Mouse (Mus musculus) midbrain, postnatal 0 days (tissue): ENCODE results near the gene Cnnm2. TPM values are rescaled to one million over a fixed set of nuclear protein-coding genes. Genes with fewer than 3 reads are reported as not detected.
A peak's percentile ranks its signal among the peaks of the same experiment; 100 is the strongest.

Source experiments
- ATAC-seq: fragments of 200-750 bp; cut with Nextera tagmentation; 2 replicates; pipeline ENCODE4 v1.8.0; 2017; ENCODE audit warnings: moderate number of reproducible peaks, mild to moderate bottlenecking, moderate TSS enrichment, moderate library complexity; ENCODE audit not compliant: low FRiP score
- DNase-seq: peaks from one replicate; pipeline ENCODE4 v3.0.0-alpha.2; 2015; ENCODE audit warnings: low spot score
- H3K27ac ChIP-seq: fragments of 300-500 bp; sonication (generic); 2 replicates; pipeline ENCODE4 v1.5.1; 2014; ENCODE audit warnings: low read depth, mild to moderate bottlenecking, low read length, mixed read lengths
- H3K27me3 ChIP-seq: fragments of 300-500 bp; sonication (generic); 2 replicates; pipeline ENCODE4 v1.6.1; 2014; ENCODE audit warnings: low read length, control low read depth, mixed read lengths; ENCODE audit not compliant: insufficient read depth
- H3K36me3 ChIP-seq: fragments of 300-500 bp; sonication (generic); 2 replicates; pipeline ENCODE4 v1.6.1; 2014; ENCODE audit warnings: low read length, control low read depth, mixed read lengths; ENCODE audit not compliant: insufficient read depth
- H3K4me1 ChIP-seq: fragments of 300-500 bp; sonication (generic); 2 replicates; pipeline ENCODE4 v1.6.1; 2014; ENCODE audit warnings: mild to moderate bottlenecking, control low read depth, antibody characterized with exemption, low read length, mixed read lengths; ENCODE audit not compliant: insufficient read depth
- H3K4me2 ChIP-seq: fragments of 300-500 bp; sonication (generic); 2 replicates; pipeline ENCODE4 v1.6.1; 2014; ENCODE audit warnings: low read depth, mild to moderate bottlenecking, low read length, mixed read lengths; ENCODE audit not compliant: poor library complexity, severe bottlenecking
- H3K4me3 ChIP-seq: fragments of 300-500 bp; sonication (generic); 2 replicates; pipeline ENCODE4 v1.5.1; 2014; ENCODE audit warnings: low read depth, mild to moderate bottlenecking, low read length, moderate library complexity
- H3K9ac ChIP-seq: fragments of 300-500 bp; sonication (generic); replicated peaks from 2 replicates; pipeline ENCODE4 v1.6.1; 2014; ENCODE audit warnings: mild to moderate bottlenecking, low read length, moderate library complexity, mixed read lengths; ENCODE audit not compliant: poor library complexity, severe bottlenecking
- H3K9me3 ChIP-seq: fragments of 300-500 bp; sonication (generic); 2 replicates; pipeline ENCODE4 v1.6.1; 2016; ENCODE audit warnings: low read length, control low read depth
- CTCF ChIP-seq: IDR thresholded peaks from 2 replicates; pipeline ENCODE4 v1.5.1; 2016; ENCODE audit warnings: antibody characterized with exemption, mild to moderate bottlenecking
- WGBS: fragments of 180-500 bp; shearing (Covaris S2); extraction: QIAGEN DNeasy Blood & Tissue Kit; methylation state at CpG from one replicate; pipeline ENCODE4 v1.1.7; 2014; 5-methylcytosine and 5-hydroxymethylcytosine counted together
- polyA plus RNA-seq: library from polyadenylated mRNA; unstranded; fragments of >200 nt; fragmentation: Nextera tagmentation; extraction: Ambion mirVana; gene quantifications from 2 replicates; pipeline ENCODE4 v1.2.1, GENCODE M21; 2015
- total RNA-seq: library from RNA; depleted of rRNA; stranded (reverse); fragments of >200 nt; gene quantifications from 2 replicates; pipeline ENCODE4 v1.2.3, GENCODE M21; 2014

Cnnm2 gene
- total and polyA plus RNA-seq, 2 experiments from 2014 or later, result 8.3 to 26.1 TPM

DNA sequence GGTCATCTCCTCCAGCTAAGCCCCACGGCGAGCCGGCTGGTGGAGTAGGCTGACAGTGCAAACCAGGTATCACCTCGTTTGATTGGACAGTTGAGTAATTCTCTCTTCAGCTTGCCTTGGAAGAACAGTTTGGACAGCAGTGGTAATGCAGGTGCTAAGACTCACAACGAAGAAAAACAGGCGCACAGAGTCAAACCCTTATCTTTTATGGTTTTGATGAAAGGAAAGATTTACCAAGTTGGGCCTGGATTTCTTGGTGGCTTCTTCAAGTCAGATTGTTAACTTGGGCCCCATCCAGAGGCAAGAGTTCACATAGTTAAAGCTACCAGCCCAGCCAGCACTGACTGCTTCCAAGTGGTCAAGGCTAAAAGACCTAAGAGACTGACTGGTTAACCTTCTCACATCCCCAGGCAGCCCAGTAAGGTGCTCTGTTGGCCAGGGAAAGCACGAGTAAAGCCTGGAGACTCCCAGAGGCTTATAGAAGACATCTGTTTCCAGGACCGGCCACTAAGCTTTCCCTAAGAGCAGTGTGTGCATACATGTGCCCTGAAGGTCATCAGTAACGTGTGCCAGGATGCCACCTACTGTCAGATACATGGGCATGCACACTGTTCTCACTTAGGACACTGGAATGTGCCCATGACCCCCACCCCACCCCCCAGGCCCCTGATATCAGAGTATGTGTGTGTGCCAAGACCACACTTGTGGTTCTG lies 96.0 kb downstream of the Cnnm2 start:
- H3K27me3 ChIP-seq, result no peaks in the 10 kb centered on the region
- WGBS, result 52% methylated on average over 9 of the region's 9 CpGs
- H3K4me1 ChIP-seq, result 0 out of 2 replicates have a peak, but pooled peaks cover 4% of the 10 kb centered on the region
- DNase-seq (peak; percentile 69), ATAC-seq (no peak)
- no peak overlapping the region for H3K4me3 ChIP-seq
- no peaks in the 10 kb centered on the region for H3K9me3 ChIP-seq
- H3K9ac ChIP-seq, result no peak overlapping the region
- no peak overlapping the region for H3K4me2 ChIP-seq
- peak; percentile 67 for TF ChIP-seq CTCF
- peaks cover 4% of the 10 kb centered on the region; the same call in 1 of the 2 replicates for H3K36me3 ChIP-seq
- no peak overlapping the region for H3K27ac ChIP-seq

DNA sequence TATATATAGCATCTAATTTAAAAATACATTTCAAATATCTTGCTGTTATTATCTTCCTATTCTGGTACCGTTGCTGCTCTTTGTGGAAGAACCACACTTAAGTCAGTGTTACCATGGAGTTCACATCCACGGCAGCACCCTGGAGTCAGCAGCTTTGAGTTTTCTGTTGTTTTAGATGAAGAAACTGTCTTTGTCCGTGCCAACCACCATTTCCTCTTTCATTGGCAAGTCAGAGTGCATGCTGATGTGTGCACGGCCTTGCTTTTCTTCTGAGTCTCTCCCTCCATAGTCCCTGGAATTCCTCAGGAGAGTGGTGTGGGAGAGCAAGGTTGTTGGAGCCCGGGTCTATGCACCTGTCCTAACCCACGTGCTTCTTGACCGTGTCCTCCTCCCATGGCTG lies 96.8 kb downstream of the Cnnm2 start:
- 76% methylated on average over 7 of the region's 7 CpGs for WGBS
- H3K9ac ChIP-seq, result no peak overlapping the region
- H3K4me2 ChIP-seq, result no peak overlapping the region
- H3K27me3 ChIP-seq, result no peaks in the 10 kb centered on the region
- DNase-seq, result no peak
- peaks cover 4% of the 10 kb centered on the region; the same call in 1 of the 2 replicates for H3K36me3 ChIP-seq
- ATAC-seq, result no peak
- H3K4me3 ChIP-seq, result no peak overlapping the region
- no peak overlapping the region for H3K27ac ChIP-seq
- H3K4me1 ChIP-seq, result 0 out of 2 replicates have a peak, but pooled peaks cover 4% of the 10 kb centered on the region
- TF ChIP-seq CTCF, result no peak
- H3K9me3 ChIP-seq, result no peaks in the 10 kb centered on the region

- Histone ChIP-seq H3K27ac (no peak overlapping the region), H3K4me2 (no peak overlapping the region), H3K9me3 (no peaks in the 10 kb centered on the region), H3K27me3 (no peaks in the 10 kb centered on the region), H3K36me3 (peaks cover 4% of the 10 kb centered on the region; the same call in 1 of the 2 replicates), H3K4me3 (no peak overlapping the region), H3K9ac (no peak overlapping the region), H3K4me1 (no peaks in the 10 kb centered on the region)
- DNase-seq (no peak), ATAC-seq (no peak)
- WGBS, result 74% methylated on average over 3 of the region's 3 CpGs
- no peak for TF ChIP-seq CTCF
Observed at GRCm38 (mm10) chr19:46862556-46862955, 101.2 kb downstream of the Cnnm2 start.

DNA sequence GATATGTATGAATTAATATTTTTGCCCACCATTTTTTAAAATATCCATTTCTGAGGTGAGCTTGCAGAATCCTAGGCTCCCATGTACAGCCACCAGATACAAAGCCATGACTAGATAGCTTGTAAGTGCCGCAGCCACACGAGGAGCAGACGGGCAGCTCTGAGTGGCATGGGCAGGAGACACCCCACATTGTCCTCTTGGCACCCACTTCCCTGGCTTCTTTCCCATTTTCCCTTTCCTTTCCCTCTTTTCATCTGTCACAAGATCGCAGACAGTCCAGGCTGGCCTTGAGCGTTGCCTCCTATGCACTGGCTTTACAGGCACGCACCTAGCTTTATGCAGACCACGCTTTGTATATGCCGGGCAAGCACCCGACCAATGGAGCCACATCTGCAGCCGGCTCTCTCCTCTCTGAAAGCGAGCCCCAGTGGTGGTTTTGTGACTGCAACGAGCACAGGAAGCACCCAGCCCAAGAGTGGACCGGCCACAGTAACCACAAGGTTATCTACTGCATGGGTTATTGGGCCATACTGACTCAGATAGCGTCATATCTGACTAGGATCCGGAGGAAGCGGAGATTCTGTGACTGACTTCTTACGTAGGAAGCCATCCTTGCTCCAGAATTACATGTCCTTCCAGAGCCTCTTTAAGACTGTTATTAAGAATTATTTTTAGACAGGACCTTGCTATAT lies 102.0 kb downstream of the Cnnm2 start:
- H3K9me3 ChIP-seq, result no peaks in the 10 kb centered on the region
- DNase-seq (no peak), ATAC-seq (no peak)
- H3K36me3 ChIP-seq, result peaks cover 4% of the 10 kb centered on the region; the same call in 1 of the 2 replicates
- no peak overlapping the region for H3K4me2 ChIP-seq
- H3K4me3 ChIP-seq, result no peak overlapping the region
- 83% methylated on average over 17 of the region's 17 CpGs for WGBS
- H3K4me1 ChIP-seq, result no peaks in the 10 kb centered on the region
- no peaks in the 10 kb centered on the region for H3K27me3 ChIP-seq
- no peak for TF ChIP-seq CTCF
- no peak overlapping the region for H3K27ac ChIP-seq
- no peak overlapping the region for H3K9ac ChIP-seq

DNA sequence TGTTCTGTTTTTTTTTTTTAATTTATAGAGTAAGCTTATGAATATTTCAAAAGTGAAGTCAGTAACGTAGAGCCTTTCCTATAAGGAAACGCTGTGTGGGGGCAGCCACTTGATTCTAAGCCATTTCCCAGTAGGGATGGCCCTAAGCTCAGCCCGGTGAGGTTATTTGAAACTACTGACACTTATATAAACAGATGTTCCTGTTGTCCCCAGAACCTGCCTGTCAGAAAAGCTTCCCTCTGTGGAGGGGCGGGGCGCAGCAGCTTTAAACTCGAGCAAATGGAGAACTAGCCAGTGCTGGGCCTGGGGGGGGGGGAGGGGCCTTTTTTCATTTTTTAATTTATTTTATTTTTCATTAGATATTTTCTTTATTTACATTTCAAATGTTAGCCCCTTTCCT lies 102.7 kb downstream of the Cnnm2 start:
- no peak for DNase-seq

GRCm38 (mm10) chr19:46864731-46865331 lies 103.4 kb downstream of the Cnnm2 start:
- no peak for TF ChIP-seq CTCF
- Histone ChIP-seq H3K9me3 (no peaks in the 10 kb centered on the region), H3K9ac (no peak overlapping the region), H3K4me3 (no peak overlapping the region), H3K36me3 (peaks cover 6% of the 10 kb centered on the region), H3K4me1 (no peaks in the 10 kb centered on the region), H3K4me2 (no peak overlapping the region), H3K27me3 (no peaks in the 10 kb centered on the region), H3K27ac (no peak overlapping the region)
- ATAC-seq, result no peak
- WGBS, result 80% methylated on average over 6 of the region's 6 CpGs
- no peak for DNase-seq

More for the DNA sequence above, 102.7 kb downstream of the Cnnm2 start:
- Histone ChIP-seq H3K4me2 (no peak overlapping the region), H3K9me3 (no peaks in the 10 kb centered on the region), H3K27ac (no peak overlapping the region), H3K27me3 (no peaks in the 10 kb centered on the region), H3K4me1 (no peaks in the 10 kb centered on the region), H3K36me3 (peaks cover 6% of the 10 kb centered on the region), H3K4me3 (no peak overlapping the region), H3K9ac (no peak overlapping the region)
- no peak for ATAC-seq
- no peak for TF ChIP-seq CTCF
- WGBS, result 57% methylated on average over 6 of the region's 6 CpGs
